Mouse (Mus musculus) neural tube, embryonic 10.5 days (tissue): Measurements from ENCODE around the gene Ppp1r1c.
"Not testable (repeated sequence)": the region's sequence is repeated elsewhere in the genome, so short reads cannot be mapped to it uniquely, and the experiment has no call there.

Source experiments
- DNase-seq: peaks from one replicate; pipeline ENCODE4 v3.0.0-alpha.2; 2017; ENCODE audit warnings: low spot score; ENCODE audit errors: extremely low spot score

The Ppp1r1c gene

GRCm38 (mm10) chr2:79741966-79742365 lies 34.4 kb downstream of the Ppp1r1c start:
- DNase-seq, result no peak

DNA sequence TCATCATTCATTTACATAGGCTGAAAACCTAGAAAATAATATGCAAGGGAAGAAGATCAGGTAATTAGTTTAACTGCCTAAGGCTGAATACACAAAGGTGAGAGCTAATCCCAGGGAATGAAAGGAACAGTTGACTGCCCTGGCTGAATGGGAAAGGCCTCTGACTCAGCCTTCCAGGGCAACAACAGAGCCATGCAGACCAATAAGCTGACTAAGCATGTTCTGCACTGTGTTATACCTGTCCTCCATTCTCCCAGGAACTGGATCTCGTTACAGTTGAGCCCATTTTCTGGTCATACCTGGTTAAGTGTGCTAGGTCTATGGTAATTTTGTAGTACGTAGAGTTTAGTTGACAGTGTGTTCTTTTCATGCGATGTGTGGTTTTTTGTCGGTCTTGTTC lies 36.6 kb downstream of the Ppp1r1c start:
- DNase-seq, result no peak

DNA sequence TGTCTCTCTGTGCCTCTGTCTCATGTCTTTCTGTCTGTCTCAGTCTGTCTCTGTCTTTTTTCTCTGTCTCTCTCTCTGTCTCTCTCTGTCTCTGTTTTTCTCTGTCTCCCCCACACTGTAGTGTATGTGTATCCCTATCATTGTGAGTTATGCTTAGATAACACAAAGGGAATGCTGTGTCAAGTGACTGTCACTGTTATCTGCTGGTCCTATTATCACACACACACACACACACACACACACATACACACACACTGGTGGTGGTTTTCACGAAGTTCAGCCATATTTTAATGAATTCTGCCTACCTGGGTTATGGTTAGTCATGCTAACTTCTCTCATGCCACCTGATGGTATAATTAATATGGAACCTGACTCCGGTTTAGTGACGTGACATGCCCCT lies 44.1 kb downstream of the Ppp1r1c start:
- no peak for DNase-seq

DNA sequence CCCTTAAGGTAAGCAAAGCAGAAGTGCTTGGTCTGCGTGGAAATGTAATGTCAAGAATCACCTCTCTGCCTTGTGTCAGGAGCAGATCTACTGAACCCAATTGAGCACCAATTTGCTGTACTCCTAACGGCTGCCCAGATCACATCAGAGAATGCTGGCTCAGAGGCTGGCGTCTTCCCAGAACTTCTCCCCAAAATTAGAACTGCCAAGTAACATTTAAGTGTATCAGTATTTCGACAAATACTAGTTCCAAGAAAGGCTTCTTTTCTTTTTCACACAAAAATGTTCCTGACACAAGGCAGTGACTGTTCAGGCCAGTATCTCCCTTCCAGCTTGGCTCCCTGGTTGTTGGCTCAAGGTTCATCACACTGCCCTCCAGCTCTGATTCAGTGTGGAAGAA lies 52.4 kb downstream of the Ppp1r1c start:
- DNase-seq, result no peak

DNA sequence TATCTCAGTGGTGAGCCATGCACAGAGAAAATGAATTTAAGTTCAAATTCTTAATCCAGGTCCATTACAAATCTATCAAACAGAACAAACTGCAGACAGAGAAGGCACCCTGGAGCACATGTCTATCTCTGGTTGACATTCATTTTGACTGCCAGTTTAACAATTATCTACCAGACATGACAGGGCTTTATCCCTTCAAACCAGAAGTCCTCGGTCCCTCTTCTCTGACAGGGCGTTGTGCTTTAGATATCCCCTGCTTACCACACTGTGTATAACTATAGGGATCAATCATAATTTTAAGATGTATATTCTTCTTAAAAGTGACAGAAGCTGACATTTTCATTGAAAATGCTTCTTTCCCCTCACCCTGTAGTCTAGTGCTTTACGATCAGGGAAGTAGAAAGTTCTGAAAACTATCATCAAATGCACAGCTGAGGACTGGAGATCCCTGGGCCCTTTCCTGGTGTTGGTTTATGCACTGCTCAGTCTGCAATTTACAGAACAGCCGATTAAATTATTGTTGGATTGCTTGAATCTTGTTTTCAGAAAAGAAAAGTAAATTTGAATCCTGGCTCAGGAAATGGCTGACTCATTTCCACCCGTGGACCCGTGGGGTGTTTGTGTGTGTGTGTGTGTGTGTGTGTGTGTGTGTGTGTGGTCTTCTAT lies 55.3 kb downstream of the Ppp1r1c start:
- no peak for DNase-seq

GRCm38 (mm10) chr2:79765032-79765431 lies 57.5 kb downstream of the Ppp1r1c start:
- no peak for DNase-seq

- no peak for DNase-seq
Measured at GRCm38 (mm10) chr2:79765723-79766122, 58.1 kb downstream of the Ppp1r1c start.

DNA sequence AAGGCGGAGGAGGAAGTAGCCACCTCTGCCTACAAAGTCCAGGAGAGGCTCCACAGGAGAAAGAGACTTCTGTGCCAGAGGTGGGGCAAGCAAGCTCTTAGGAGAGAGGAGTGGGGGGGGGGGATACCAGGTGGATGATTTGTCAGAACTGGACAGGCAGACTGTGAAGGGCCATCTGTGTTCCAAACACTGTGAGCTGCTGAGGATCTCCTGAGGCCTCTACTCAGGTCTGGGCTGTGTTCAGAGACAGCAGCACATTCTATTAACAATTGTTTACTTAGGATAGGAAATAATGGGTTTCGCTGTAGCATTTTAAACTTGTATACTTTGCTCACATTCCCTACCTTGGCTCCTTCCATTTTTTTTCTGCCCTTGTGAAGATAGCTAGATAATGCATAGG lies 61.0 kb downstream of the Ppp1r1c start:
- no peak for DNase-seq

DNA sequence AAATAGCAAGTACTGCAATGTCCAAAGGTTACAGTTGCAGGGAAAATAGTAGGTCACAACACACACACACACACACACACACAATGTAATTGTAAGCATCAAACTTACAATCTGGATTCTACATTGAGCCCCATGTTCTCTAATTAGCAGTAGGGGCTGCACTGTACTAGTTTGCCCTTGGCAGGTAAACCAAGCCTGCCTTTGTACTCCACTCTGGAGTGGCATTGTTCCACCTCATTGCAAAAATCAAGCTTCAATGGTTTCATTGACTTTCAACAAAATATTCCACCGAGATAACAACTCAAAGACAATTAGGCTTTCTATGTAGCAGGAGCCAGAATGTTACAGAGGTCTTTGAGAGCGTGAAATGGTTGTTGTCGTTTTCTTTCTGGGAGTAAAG lies 62.7 kb downstream of the Ppp1r1c start:
- DNase-seq, result no peak

DNA sequence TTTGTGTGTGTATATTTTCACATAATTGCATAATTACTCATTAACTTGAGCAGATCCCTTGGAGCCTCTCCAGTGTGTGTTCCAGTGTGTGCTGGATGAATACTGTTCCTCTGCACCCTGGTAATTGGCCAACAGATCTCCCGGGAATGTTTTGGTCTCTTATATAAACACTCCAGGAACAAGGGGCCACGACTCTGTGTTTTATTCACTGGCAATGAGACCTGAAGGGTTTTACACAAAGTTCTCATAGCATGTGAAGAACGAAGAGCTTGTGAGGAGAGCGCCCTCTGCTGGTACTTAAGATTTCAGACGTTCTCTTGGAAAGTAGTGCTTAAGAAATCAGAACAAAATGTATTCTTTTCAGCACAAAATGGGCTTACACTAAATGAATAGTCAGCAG lies 66.8 kb downstream of the Ppp1r1c start:
- peak; percentile 47 for DNase-seq

DNA sequence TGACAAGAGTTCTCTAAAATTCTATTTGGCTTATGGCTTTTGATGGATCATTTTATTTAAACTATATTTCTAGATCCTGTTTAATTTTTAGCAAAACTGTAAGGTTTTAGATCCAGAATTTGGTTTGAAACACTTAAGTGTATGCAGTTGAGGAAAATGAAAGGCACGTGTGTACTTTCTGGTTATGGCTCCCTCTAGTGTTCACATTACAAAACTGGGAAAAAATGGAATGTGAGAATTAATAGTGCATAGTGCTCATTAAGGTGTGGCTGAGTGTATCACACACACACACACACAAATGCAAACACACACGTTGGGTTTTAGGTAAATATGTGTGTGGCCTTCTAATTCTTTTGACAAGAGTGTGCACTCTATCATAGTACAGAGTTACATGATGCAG lies 70.2 kb downstream of the Ppp1r1c start:
- DNase-seq, result no peak

- DNase-seq, result no peak
Measured at GRCm38 (mm10) chr2:79780772-79781171, 73.2 kb downstream of the Ppp1r1c start.

DNA sequence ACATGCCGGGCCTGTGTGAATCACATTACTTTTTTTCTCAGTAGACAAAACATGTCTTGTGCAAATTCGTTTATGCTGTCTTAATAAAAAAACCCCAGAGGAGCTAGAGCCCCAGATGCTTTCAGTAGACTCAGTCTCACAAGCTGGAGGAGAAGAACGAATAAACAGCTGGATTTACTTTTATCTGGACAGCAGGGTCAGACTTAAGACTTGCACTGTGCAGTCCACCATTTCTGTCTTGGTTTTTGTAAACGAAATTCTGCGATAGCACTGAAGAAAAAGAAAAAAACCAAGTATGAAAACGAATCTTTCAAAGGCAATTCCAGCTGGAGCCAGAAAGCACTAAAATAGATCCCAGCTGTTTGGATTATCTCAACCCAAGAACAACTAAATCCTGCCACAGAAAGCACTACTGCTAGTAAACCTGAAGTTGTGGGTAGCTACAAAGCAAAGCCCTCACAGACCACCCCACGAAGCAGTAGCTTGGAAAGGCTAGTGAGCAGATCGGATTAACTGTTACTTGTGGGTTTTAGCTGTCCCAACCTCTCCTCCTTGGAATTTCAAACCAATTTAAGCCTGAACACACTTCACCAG lies 78.1 kb downstream of the Ppp1r1c start:
- no peak for DNase-seq

DNA sequence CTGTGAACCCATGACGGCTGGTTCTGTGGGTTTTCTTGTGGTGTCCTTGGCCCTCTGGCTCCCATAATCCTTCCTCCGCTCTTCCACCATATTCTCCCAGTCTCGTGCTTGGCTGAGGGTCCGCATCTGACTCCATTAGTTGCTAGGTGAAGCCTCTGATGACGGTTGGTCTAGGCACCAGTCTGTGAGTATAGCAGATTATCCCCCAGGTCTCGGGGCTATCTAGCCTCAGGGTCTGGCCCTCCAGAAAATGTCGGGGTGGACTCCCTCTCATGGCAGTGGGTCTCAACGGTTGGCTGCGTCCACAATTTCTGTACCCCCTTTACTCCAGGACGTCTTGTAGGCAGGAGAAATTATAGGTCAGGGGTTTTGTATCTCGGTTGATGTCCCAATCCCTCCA lies 78.9 kb downstream of the Ppp1r1c start:
- no peak for DNase-seq

GRCm38 (mm10) chr2:79793186-79793585 lies 85.6 kb downstream of the Ppp1r1c start:
- no peak for DNase-seq

DNA sequence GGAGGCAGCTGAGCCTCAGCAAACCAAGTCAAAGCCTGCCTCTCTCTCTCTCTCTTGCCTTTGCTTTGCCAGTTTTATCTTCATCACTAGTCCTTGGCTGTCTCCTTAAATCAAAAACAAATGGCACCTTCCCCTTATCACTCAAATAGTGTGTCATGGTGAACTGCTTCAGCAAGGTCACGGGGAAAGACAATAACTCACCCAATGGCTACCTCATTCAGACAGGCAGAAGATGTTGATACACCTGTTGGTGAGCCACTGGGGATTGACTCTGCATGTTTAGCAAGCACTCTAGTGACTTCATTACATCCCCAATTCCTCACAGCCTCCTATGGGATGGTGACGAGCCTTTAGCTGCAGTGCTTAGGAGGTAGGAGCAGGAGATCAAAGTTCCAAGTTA lies 89.9 kb downstream of the Ppp1r1c start:
- DNase-seq, result peak; percentile 35

DNA sequence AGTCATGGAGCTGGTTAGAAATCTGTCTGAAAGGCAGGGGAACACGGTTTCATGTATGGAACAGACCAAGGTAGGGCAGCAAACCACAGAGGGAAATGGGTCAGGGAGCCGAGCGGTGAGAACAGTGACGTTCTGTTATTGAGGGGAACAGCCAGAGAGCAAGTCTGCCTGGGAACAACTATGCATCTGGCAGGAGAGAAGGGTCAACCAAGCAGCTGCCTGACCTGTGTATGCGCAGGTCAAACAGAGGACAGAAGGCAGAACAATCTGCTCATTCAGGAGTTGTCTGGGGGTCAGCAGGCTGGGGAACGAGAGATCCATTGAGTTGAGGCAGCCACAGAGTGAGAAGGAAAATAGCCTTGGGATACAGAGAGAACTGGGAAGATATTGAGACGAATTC lies 91.0 kb downstream of the Ppp1r1c start:
- DNase-seq, result peak; percentile 73

GRCm38 (mm10) chr2:79815708-79816484 lies 108.3 kb downstream of the Ppp1r1c start:
- DNase-seq, result no peak

DNA sequence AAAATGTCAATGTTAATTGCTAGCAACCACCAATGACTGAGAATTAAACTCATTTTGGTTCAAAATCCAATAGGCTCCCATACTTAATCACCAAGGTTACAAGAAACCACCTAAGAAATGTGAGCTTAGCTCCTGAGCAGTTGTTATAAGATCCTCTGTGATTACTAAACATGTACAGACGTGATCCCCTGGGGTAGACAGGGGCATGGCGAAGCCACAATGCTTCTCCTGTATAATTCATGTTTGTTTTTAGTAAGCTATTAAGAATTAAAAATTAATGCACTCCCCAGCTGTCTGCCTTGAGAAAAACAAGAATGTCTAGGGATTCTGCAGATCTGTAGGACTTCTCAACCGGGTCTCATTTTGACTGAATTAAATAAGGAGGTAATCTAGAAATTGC lies 112.0 kb downstream of the Ppp1r1c start:
- no peak for DNase-seq

- no peak for DNase-seq
Measured at GRCm38 (mm10) chr2:79825853-79826252, 118.3 kb downstream of the Ppp1r1c start.

GRCm38 (mm10) chr2:79839090-79839489 lies 131.5 kb downstream of the Ppp1r1c start:
- DNase-seq, result no peak

DNA sequence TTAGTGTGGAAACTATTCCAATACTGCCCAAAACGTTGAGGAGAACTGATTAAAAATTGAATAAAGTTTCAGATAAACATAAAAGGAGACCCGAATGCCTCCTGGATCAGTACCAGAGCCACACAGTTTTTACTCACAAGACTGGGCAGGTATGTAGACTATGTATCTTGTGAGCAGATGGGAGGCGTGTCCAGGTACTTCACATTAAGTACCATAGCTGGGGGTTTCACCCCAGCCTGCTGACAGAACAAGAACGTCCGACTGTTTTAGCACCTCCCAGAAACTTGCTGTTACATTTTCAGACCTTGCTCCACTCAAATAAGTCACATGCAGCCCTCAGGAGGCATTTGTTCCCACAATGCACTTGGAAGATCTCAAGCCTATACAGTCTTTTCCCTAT lies 131.9 kb downstream of the Ppp1r1c start:
- DNase-seq, result no peak

- DNase-seq, result not testable (repeated sequence)
Measured at GRCm38 (mm10) chr2:79847396-79847795, 139.8 kb downstream of the Ppp1r1c start.
